Mouse (Mus musculus) kidney, embryonic 16.5 days (tissue): Measurements from ENCODE around the gene Zfp87. TPM values are rescaled to one million over a fixed set of nuclear protein-coding genes. Genes with fewer than 3 reads are reported as not detected.
A peak's percentile ranks its signal among the peaks of the same experiment; 100 is the strongest.

Experiments used
- ATAC-seq: fragments of 200-750 bp; cut with Nextera tagmentation; 2 replicates; pipeline ENCODE4 v1.8.0; 2017; ENCODE audit warnings: moderate TSS enrichment; ENCODE audit not compliant: low FRiP score, low TSS enrichment
- H3K27ac ChIP-seq: fragments of 300-500 bp; sonication (generic); 2 replicates; pipeline ENCODE4 v1.5.1; 2014; ENCODE audit warnings: low read length
- H3K27me3 ChIP-seq: fragments of 300-500 bp; sonication (generic); 2 replicates; pipeline ENCODE4 v1.6.1; 2014; ENCODE audit warnings: low read length, control low read depth, mixed read lengths; ENCODE audit not compliant: insufficient read depth
- H3K36me3 ChIP-seq: fragments of 300-500 bp; sonication (generic); 2 replicates; pipeline ENCODE4 v1.6.1; 2014; ENCODE audit warnings: low read length, control low read depth, mixed read lengths; ENCODE audit not compliant: insufficient read depth
- H3K4me1 ChIP-seq: fragments of 300-500 bp; sonication (generic); 2 replicates; pipeline ENCODE4 v1.6.1; 2014; ENCODE audit warnings: low read length, control low read depth, mixed read lengths; ENCODE audit not compliant: insufficient read depth
- H3K4me2 ChIP-seq: fragments of 300-500 bp; sonication (generic); replicated peaks from 2 replicates; pipeline ENCODE4 v1.6.1; 2014; ENCODE audit warnings: low read depth, low read length
- H3K4me3 ChIP-seq: fragments of 300-500 bp; sonication (generic); 2 replicates; pipeline ENCODE4 v1.5.1; 2014; ENCODE audit warnings: mild to moderate bottlenecking, low read length
- H3K9ac ChIP-seq: fragments of 300-500 bp; sonication (generic); replicated peaks from 2 replicates; pipeline ENCODE4 v1.6.1; 2014; ENCODE audit warnings: low read length
- H3K9me3 ChIP-seq: fragments of 300-500 bp; sonication (generic); 2 replicates; pipeline ENCODE4 v1.6.1; 2016; ENCODE audit warnings: low read length, control low read depth
- WGBS: fragments of 180-500 bp; shearing (Covaris S2); extraction: QIAGEN DNeasy Blood & Tissue Kit; methylation state at CpG from one replicate; pipeline ENCODE4 v1.1.7; 2014; 5-methylcytosine and 5-hydroxymethylcytosine counted together
- polyA plus RNA-seq: library from polyadenylated mRNA; unstranded; fragments of >200 nt; fragmentation: Nextera tagmentation; extraction: Ambion mirVana; gene quantifications from 2 replicates; pipeline ENCODE4 v1.2.1, GENCODE M21; 2015

Gene Zfp87
- polyA plus RNA-seq, 1 experiment from 2014 or later: 26.1 TPM

- WGBS: 40% methylated on average over 8 of the region's 8 CpGs
- Histone ChIP-seq H3K4me1 (peaks cover 6% of the 10 kb centered on the region; the same call in 1 of the 2 replicates), H3K27me3 (no peaks in the 10 kb centered on the region), H3K27ac (no peak overlapping the region), H3K4me2 (peak overlapping the region; percentile 56), H3K9me3 (peaks cover 5% of the 10 kb centered on the region), H3K9ac (peak overlapping the region; percentile 69), H3K36me3 (peaks cover 18% of the 10 kb centered on the region), H3K4me3 (peak overlapping the region; percentile 74)
- ATAC-seq: peak; percentile 67
Observed at GRCm38 (mm10) chr13:67484424-67484811, 41.6 kb downstream of the Zfp87 start.

DNA sequence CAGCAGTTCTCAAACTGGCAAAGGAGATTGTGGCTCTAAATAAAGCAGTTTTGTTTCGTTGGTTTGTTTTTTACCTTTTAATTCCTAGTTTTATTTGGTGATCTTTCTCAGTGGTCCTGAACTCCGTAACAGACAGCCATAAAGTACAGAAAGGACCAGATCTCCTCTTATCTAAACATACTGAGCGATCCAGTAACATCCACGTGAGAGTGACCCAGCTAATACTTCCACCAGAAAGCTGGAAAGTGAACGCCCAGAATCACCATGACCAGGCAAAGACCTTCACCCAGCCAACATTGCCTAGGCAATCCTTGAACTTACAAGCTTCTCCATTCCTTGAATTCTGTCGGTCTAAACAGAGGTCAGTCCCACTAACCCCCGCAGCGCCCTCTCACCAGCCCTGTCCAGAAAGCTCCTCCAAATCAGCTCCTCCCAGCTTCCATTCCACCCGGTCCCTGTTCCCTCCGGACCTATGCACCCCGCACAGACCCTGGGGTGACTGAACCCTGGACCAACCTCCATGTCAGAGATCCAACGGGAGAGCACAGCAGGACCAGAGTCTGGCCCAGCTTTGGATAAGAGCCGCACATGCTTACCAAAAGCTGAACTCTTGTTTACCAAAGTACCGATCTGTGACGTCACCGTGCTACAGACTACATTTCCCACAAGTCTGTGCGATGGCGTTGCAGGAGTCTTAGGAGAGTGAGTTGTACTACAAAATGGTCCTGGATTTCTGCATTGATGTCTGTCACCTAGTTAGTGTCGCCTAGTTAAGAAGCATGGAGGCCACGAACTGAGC lies 42.2 kb downstream of the Zfp87 start, which contains the start of gene Zfp874b:
TSS of gene Zfp874b (minus strand) at position 634 of the 799 bp plus-strand sequence.
- Histone ChIP-seq H3K27me3 (no peaks in the 10 kb centered on the region), H3K9me3 (peaks cover 2% of the 10 kb centered on the region), H3K9ac (peak within 1 kb of the TSS; percentile 69), H3K4me3 (peak within 1 kb of the TSS; percentile 74), H3K4me2 (peak within 1 kb of the TSS; percentile 56), H3K27ac (peak within 1 kb of the TSS; percentile 46; the same call in 1 of the 2 replicates), H3K36me3 (peaks cover 14% of the 10 kb centered on the region), H3K4me1 (peaks cover 6% of the 10 kb centered on the region; the same call in 1 of the 2 replicates)
- 3% methylated on average over 20 of the region's 20 CpGs for WGBS
- ATAC-seq: peak; percentile 95

DNA sequence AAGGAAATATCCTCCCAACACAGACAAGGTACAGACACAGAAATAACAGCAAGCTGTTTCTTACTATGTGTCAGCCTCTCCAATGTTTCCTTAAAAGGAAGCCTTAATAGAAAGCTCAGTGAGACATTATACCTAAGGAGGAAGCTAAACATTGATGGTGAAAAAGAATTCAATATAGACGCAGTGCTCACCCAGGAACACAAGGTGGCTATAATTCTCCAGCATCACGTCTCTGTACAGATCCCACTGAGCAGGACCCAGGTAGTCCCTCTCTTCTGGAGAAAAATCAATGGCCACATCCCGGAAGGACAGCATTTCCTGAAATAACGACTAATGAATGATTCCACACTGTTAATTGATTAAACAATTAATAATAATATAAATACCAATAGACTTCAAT lies 44.4 kb downstream of the Zfp87 start:
- no peak overlapping the region for H3K4me3 ChIP-seq
- H3K4me1 ChIP-seq: peaks cover 6% of the 10 kb centered on the region; the same call in 1 of the 2 replicates
- WGBS: 61% methylated on average over 4 of the region's 4 CpGs
- no peaks in the 10 kb centered on the region for H3K9me3 ChIP-seq
- no peak overlapping the region for H3K4me2 ChIP-seq
- no peaks in the 10 kb centered on the region for H3K27me3 ChIP-seq
- H3K9ac ChIP-seq: no peak overlapping the region
- H3K36me3 ChIP-seq: 0 out of 2 replicates have a peak, but pooled peaks cover 6% of the 10 kb centered on the region
- no peak for ATAC-seq
- H3K27ac ChIP-seq: no peak overlapping the region

DNA sequence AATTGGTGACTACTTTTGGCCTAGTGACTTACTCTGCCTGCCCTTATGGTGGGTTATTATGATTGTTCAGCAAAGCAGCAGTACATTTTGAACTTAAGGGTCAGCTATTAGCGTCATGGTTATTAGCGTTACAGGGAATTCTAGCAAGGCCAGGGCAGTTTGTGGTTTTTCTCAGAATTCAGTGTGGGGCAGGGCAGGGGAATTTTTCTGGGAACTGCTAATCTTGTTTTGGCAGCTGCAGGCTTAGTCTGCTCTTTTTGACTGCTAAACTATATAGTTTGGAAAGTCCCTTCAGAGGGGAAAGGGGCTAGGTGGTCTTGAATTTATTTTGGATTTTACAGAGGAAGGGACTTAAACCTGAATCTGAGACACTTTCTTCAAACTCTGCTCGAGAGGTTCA lies 56.7 kb downstream of the Zfp87 start:
- WGBS: 96% methylated on average over 3 of the region's 3 CpGs

More for the DNA sequence above, 56.7 kb downstream of the Zfp87 start:
- no peak overlapping the region for H3K4me2 ChIP-seq
- peaks cover 26% of the 10 kb centered on the region for H3K36me3 ChIP-seq
- ATAC-seq: no peak
- H3K4me3 ChIP-seq: no peak overlapping the region
- peaks cover 4% of the 10 kb centered on the region for H3K9me3 ChIP-seq
- H3K27ac ChIP-seq: no peak overlapping the region
- H3K27me3 ChIP-seq: no peaks in the 10 kb centered on the region
- H3K9ac ChIP-seq: no peak overlapping the region
- no peaks in the 10 kb centered on the region for H3K4me1 ChIP-seq

Other genes starting within 250 kb of the Zfp87 start
- gene Zfp458, start 247.7 kb downstream of the Zfp87 start, polyA plus RNA-seq: 1.6 and 2.1 TPM in 2 replicates
- gene Zfp457, start 219.7 kb downstream of the Zfp87 start, polyA plus RNA-seq: 0.76 and 0.86 TPM in 2 replicates
- 2.7 and 2.8 TPM in 2 replicates for gene Zfp595, start 193.6 kb downstream of the Zfp87 start, polyA plus RNA-seq
- not detected in 2 replicates for gene Gm28044, start 165.6 kb downstream of the Zfp87 start, polyA plus RNA-seq
- gene Zfp953, start 165.6 kb downstream of the Zfp87 start, polyA plus RNA-seq: 1.3 TPM in 2 replicates
- gene Gm28041, start 150.4 kb downstream of the Zfp87 start, polyA plus RNA-seq: 0.44 and 0.50 TPM in 2 replicates
- gene Zfp456, start 150.4 kb downstream of the Zfp87 start, polyA plus RNA-seq: 1.6 and 2.4 TPM in 2 replicates
- 8.5 and 10.1 TPM in 2 replicates for gene Zfp429, start 126.4 kb downstream of the Zfp87 start, polyA plus RNA-seq
- gene Zfp459, start 104.8 kb downstream of the Zfp87 start, polyA plus RNA-seq: 1.1 TPM in 2 replicates
- 10.7 and 12.0 TPM in 2 replicates for gene Zfp874a, start 74.6 kb downstream of the Zfp87 start, polyA plus RNA-seq
- 2.6 and 3.4 TPM in 2 replicates for gene Zfp874b, start 41.9 kb downstream of the Zfp87 start, polyA plus RNA-seq
- 14.4 and 15.2 TPM in 2 replicates for gene Zfp58, start 25.6 kb downstream of the Zfp87 start, polyA plus RNA-seq
- gene Gm26965, start within 50 bp of the Zfp87 start, polyA plus RNA-seq: not detected in 2 replicates
- gene Zfp748, start 27.7 kb upstream of the Zfp87 start, polyA plus RNA-seq: 13.5 and 16.0 TPM in 2 replicates
- 4.3 and 4.7 TPM in 2 replicates for gene Zfp729b, start 83.5 kb upstream of the Zfp87 start, polyA plus RNA-seq
- gene Gm49345, start 111.6 kb upstream of the Zfp87 start, polyA plus RNA-seq: not detected in 2 replicates
- gene Zfp729a, start 111.6 kb upstream of the Zfp87 start, polyA plus RNA-seq: 3.1 TPM in 2 replicates
- gene Zfp738, start 160.9 kb upstream of the Zfp87 start, polyA plus RNA-seq: 11.0 and 13.4 TPM in 2 replicates
- gene Zfp65, start 203.0 kb upstream of the Zfp87 start, polyA plus RNA-seq: 7.1 and 7.3 TPM in 2 replicates
- 6.3 and 6.4 TPM in 2 replicates for gene Zfp85, start 229.1 kb upstream of the Zfp87 start, polyA plus RNA-seq